Mouse (Mus musculus) intestine, postnatal 0 days (tissue): ENCODE data around the gene Adarb1. TPM values are rescaled to one million over a fixed set of nuclear protein-coding genes. Genes with fewer than 3 reads are reported as not detected.

Experiments
- ATAC-seq: fragments of 200-750 bp; cut with Nextera tagmentation; 2 replicates; pipeline ENCODE4 v1.8.0; 2017; ENCODE audit warnings: mild to moderate bottlenecking, moderate TSS enrichment, moderate library complexity
- H3K27ac ChIP-seq: fragments of 300-500 bp; sonication (generic); 2 replicates; pipeline ENCODE4 v1.5.1; 2014; ENCODE audit warnings: mild to moderate bottlenecking, low read depth, low read length, moderate library complexity
- H3K27me3 ChIP-seq: fragments of 300-500 bp; sonication (generic); replicated peaks from 2 replicates; pipeline ENCODE4 v1.6.1; 2014; ENCODE audit warnings: low read length, mixed read lengths; ENCODE audit not compliant: control insufficient read depth, insufficient read depth
- H3K36me3 ChIP-seq: fragments of 300-500 bp; sonication (generic); 2 replicates; pipeline ENCODE4 v1.6.1; 2014; ENCODE audit warnings: mild to moderate bottlenecking, moderate library complexity; ENCODE audit not compliant: control insufficient read depth, insufficient read depth
- H3K4me1 ChIP-seq: fragments of 300-500 bp; sonication (generic); replicated peaks from 2 replicates; pipeline ENCODE4 v1.6.1; 2014; ENCODE audit warnings: antibody characterized with exemption, low read length, mixed read lengths; ENCODE audit not compliant: control insufficient read depth, insufficient read depth
- H3K4me2 ChIP-seq: fragments of 300-500 bp; sonication (generic); replicated peaks from 2 replicates; pipeline ENCODE4 v1.6.1; 2014; ENCODE audit warnings: low read depth, mild to moderate bottlenecking, moderate library complexity
- H3K4me3 ChIP-seq: fragments of 300-500 bp; sonication (generic); 2 replicates; pipeline ENCODE4 v1.5.1; 2014; ENCODE audit warnings: low read depth, low read length
- H3K9ac ChIP-seq: fragments of 300-500 bp; sonication (generic); 2 replicates; pipeline ENCODE4 v1.6.1; 2014; ENCODE audit warnings: mild to moderate bottlenecking, low read depth, low read length
- H3K9me3 ChIP-seq: fragments of 300-500 bp; sonication (generic); 2 replicates; pipeline ENCODE4 v1.6.1; 2016; ENCODE audit warnings: mixed run types; ENCODE audit not compliant: control insufficient read depth
- CTCF ChIP-seq: sonication (generic); IDR thresholded peaks from 2 replicates; pipeline ENCODE4 v1.5.1; 2016; ENCODE audit warnings: low read depth, mild to moderate bottlenecking, control low read depth, antibody characterized with exemption, moderate library complexity
- WGBS: fragments of 180-500 bp; shearing (Covaris S2); extraction: QIAGEN DNeasy Blood & Tissue Kit; methylation state at CpG from one replicate; pipeline ENCODE4 v1.1.7; 2014; 5-methylcytosine and 5-hydroxymethylcytosine counted together
- polyA plus RNA-seq: library from polyadenylated mRNA; unstranded; fragments of >200 nt; fragmentation: Nextera tagmentation; extraction: Ambion mirVana; gene quantifications from 2 replicates; pipeline ENCODE4 v1.2.1, GENCODE M21; 2015

Adarb1 gene
- polyA plus RNA-seq, 1 experiment from 2014 or later, result 1.5 TPM

GRCm38 (mm10) chr10:77242871-77243270 lies 175.2 kb downstream of the Adarb1 start:
- no peak for TF ChIP-seq CTCF
- H3K9me3 ChIP-seq, result no peaks in the 10 kb centered on the region
- ATAC-seq, result peak; percentile 20; the same call in 1 of the 2 replicates
- WGBS, result 59% methylated on average over 14 of the region's 14 CpGs
- H3K4me1 ChIP-seq, result no peaks in the 10 kb centered on the region
- no peak overlapping the region for H3K9ac ChIP-seq
- H3K4me3 ChIP-seq, result no peak overlapping the region
- no peaks in the 10 kb centered on the region for H3K36me3 ChIP-seq
- H3K4me2 ChIP-seq, result no peak overlapping the region
- no peaks in the 10 kb centered on the region for H3K27me3 ChIP-seq
- H3K27ac ChIP-seq, result peak overlapping the region; percentile 54; the same call in 1 of the 2 replicates

GRCm38 (mm10) chr10:77242396-77242795 lies 175.7 kb downstream of the Adarb1 start:
- H3K36me3 ChIP-seq, result no peaks in the 10 kb centered on the region
- no peaks in the 10 kb centered on the region for H3K27me3 ChIP-seq
- no peak overlapping the region for H3K4me2 ChIP-seq
- no peaks in the 10 kb centered on the region for H3K4me1 ChIP-seq
- H3K9ac ChIP-seq, result no peak overlapping the region
- no peak overlapping the region for H3K4me3 ChIP-seq
- 74% methylated on average over 3 of the region's 3 CpGs for WGBS
- no peak for TF ChIP-seq CTCF
- H3K9me3 ChIP-seq, result no peaks in the 10 kb centered on the region
- ATAC-seq, result no peak
- H3K27ac ChIP-seq, result 0 out of 2 replicates have a peak overlapping the region, but pooled peaks have one; percentile 54

DNA sequence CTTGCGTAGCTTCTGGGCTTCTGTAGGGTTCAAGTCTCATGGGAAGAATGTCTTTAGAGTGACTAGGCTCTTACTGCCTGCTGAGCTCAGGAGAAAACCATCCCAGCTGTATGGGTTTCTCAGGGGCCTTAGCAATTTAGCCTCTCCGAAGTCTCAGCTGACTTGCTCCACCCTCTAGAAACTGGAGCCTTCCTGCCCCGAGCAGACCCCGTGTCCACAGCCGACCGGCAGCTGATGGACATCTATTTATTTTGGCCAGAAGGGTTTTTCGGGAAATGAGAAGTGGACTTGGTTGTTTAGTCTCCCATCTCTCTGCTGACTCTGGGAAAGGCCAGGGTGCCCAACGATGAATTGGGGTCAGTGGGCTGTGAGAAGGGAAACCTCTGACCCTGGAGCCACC lies 177.3 kb downstream of the Adarb1 start:
- Histone ChIP-seq H3K27ac (peak overlapping the region; percentile 29; the same call in 1 of the 2 replicates), H3K4me3 (no peak overlapping the region), H3K9ac (no peak overlapping the region), H3K36me3 (no peaks in the 10 kb centered on the region), H3K4me2 (no peak overlapping the region), H3K9me3 (no peaks in the 10 kb centered on the region), H3K27me3 (no peaks in the 10 kb centered on the region), H3K4me1 (no peaks in the 10 kb centered on the region)
- ATAC-seq, result no peak
- WGBS, result 69% methylated on average over 8 of the region's 8 CpGs
- TF ChIP-seq CTCF, result no peak

Other genes with a start within 250 kb of the Adarb1 start
- 40.4 and 42.2 TPM in 2 replicates for gene Pofut2, start 159.1 kb downstream of the Adarb1 start, polyA plus RNA-seq
- 37.9 and 38.2 TPM in 2 replicates for gene Fam207a, start 97.5 kb upstream of the Adarb1 start, polyA plus RNA-seq
- 1.7 and 2.1 TPM in 2 replicates for gene Itgb2, start 112.0 kb upstream of the Adarb1 start, polyA plus RNA-seq
- gene Pttg1ip, start 163.4 kb upstream of the Adarb1 start, polyA plus RNA-seq, result 200 and 201 TPM in 2 replicates
- 256 and 269 TPM in 2 replicates for gene Sumo3, start 187.8 kb upstream of the Adarb1 start, polyA plus RNA-seq
- gene Gm49325, start 187.9 kb upstream of the Adarb1 start, polyA plus RNA-seq, result 18.9 TPM in 2 replicates
- 36.4 and 37.8 TPM in 2 replicates for gene Ube2g2, start 204.0 kb upstream of the Adarb1 start, polyA plus RNA-seq